Mouse (Mus musculus): ENCODE measurements around the gene Tshz2.

DNA sequence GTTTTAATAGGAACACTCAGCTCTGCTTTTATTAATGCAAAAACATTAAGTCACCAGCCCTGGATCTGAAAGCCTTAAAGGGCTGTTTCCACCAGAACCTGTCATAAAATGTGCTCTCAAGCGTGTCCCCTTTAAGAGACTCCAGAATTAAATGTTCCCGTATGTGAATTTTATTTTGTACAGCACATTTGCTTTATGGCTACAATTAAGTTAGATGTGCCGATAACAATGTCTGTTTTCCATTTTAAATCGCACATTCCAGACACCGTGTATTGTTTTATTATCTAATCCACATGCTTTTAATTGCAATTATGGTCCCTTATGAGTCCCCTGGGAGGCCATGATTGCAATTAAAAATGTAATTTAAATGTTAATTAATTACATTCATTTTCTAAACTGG, 178.8 kb downstream of the Tshz2 start:
- TF ChIP-seq CTCF (IDR thresholded peaks at IDR 0.05; ENCODE audit: control insufficient read depth, insufficient read depth, insufficient replicate concordance, low read depth, low read length) (no peak), POLR2A (IDR thresholded peaks at IDR 0.05; ENCODE audit: control insufficient read depth, low read depth, low read length) (no peak)
